Mouse (Mus musculus) hindbrain, embryonic 12.5 days (tissue): ENCODE results near the gene Cdcp1. TPM values are rescaled to one million over a fixed set of nuclear protein-coding genes. Genes with fewer than 3 reads are reported as not detected.

Experiments
- ATAC-seq: fragments of 200-750 bp; cut with Nextera tagmentation; 2 replicates; pipeline ENCODE4 v1.8.0; 2017; ENCODE audit warnings: moderate TSS enrichment; ENCODE audit not compliant: low FRiP score
- H3K27ac ChIP-seq: fragments of 300-500 bp; sonication (generic); 2 replicates; pipeline ENCODE4 v1.5.1; 2016; ENCODE audit warnings: mild to moderate bottlenecking
- H3K27me3 ChIP-seq: fragments of 300-500 bp; sonication (generic); 2 replicates; pipeline ENCODE4 v1.6.1; 2016; ENCODE audit warnings: mild to moderate bottlenecking
- H3K36me3 ChIP-seq: fragments of 300-500 bp; sonication (generic); 2 replicates; pipeline ENCODE4 v1.6.1; 2016; ENCODE audit warnings: mild to moderate bottlenecking
- H3K4me1 ChIP-seq: fragments of 300-500 bp; sonication (generic); 2 replicates; pipeline ENCODE4 v1.6.1; 2016
- H3K4me2 ChIP-seq: fragments of 300-500 bp; sonication (generic); replicated peaks from 2 replicates; pipeline ENCODE4 v1.6.1; 2016; ENCODE audit warnings: mild to moderate bottlenecking
- H3K4me3 ChIP-seq: fragments of 300-500 bp; sonication (generic); 2 replicates; pipeline ENCODE4 v1.5.1; 2016; ENCODE audit warnings: mild to moderate bottlenecking
- H3K9ac ChIP-seq: fragments of 300-500 bp; sonication (generic); 2 replicates; pipeline ENCODE4 v1.6.1; 2016; ENCODE audit warnings: mild to moderate bottlenecking, moderate library complexity
- H3K9me3 ChIP-seq: fragments of 300-500 bp; sonication (generic); replicated peaks from 2 replicates; pipeline ENCODE4 v1.6.1; 2016; ENCODE audit warnings: mild to moderate bottlenecking
- whole genome bisulfite sequencing: fragments of 180-500 bp; shearing (Covaris S2); methylation state at CpG from one replicate; pipeline ENCODE4 v1.1.7; 2016; 5-methylcytosine and 5-hydroxymethylcytosine counted together
- polyA plus RNA-seq: library from polyadenylated mRNA; unstranded; fragments of >200 nt; fragmentation: Nextera tagmentation; extraction: Ambion mirVana; gene quantifications from 2 replicates; pipeline ENCODE4 v1.2.1, GENCODE M21; 2016

Cdcp1 gene
- polyA plus RNA-seq, 1 experiment from 2014 or later: 1.2 TPM

DNA sequence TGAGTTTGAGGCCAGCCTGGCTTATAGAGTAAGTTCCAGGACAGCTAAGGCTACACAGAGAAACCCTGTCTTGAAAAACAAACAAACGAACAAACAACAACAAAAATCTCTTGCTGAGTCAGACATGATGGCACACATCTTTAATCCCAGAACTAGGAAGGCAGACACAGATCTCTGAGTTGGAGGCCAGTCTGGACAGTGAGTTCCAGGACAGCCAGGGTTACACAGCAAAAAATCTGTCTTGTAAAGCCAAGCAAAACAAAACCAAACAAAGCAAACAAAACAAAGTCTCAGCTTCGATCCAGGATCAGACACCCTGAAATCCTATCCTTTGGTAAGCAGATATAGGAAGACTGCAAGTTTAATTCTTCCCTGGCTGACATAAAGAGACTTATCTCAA lies 54.0 kb downstream of the Cdcp1 start:
- Histone ChIP-seq H3K9me3 (no peaks in the 10 kb centered on the region), H3K27me3 (no peaks in the 10 kb centered on the region), H3K4me1 (0 out of 2 replicates have a peak, but pooled peaks cover 2% of the 10 kb centered on the region), H3K36me3 (no peaks in the 10 kb centered on the region), H3K4me3 (no peak overlapping the region), H3K9ac (no peak overlapping the region), H3K27ac (no peak overlapping the region), H3K4me2 (no peak overlapping the region)
- no peak for ATAC-seq
- 74% methylated on average over 2 of the region's 2 CpGs for WGBS

DNA sequence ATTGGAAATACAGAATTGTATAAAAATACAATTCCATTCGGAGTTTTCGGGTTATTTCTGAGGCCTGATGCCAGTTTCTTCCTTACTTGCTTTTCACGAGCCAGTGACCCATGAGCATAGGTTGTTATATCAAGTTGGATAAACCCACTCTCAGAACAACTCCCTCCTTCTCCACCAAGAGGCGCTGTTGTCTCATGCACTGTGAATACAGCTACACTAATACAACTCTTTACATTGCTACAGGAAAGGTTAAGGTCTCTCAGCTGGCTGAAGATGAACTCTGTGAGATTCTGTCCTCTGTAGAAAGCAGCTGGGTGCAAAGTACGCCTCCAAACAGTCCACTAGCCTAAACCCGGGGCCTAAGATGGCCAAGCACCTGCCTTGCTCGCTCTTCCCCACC lies 56.5 kb downstream of the Cdcp1 start:
- H3K4me2 ChIP-seq: no peak overlapping the region
- H3K4me1 ChIP-seq: 0 out of 2 replicates have a peak, but pooled peaks cover 2% of the 10 kb centered on the region
- no peak overlapping the region for H3K27ac ChIP-seq
- 73% methylated on average over 7 of the region's 7 CpGs for WGBS
- H3K9ac ChIP-seq: no peak overlapping the region
- ATAC-seq: no peak
- no peaks in the 10 kb centered on the region for H3K27me3 ChIP-seq
- no peak overlapping the region for H3K4me3 ChIP-seq
- no peaks in the 10 kb centered on the region for H3K36me3 ChIP-seq
- no peaks in the 10 kb centered on the region for H3K9me3 ChIP-seq

DNA sequence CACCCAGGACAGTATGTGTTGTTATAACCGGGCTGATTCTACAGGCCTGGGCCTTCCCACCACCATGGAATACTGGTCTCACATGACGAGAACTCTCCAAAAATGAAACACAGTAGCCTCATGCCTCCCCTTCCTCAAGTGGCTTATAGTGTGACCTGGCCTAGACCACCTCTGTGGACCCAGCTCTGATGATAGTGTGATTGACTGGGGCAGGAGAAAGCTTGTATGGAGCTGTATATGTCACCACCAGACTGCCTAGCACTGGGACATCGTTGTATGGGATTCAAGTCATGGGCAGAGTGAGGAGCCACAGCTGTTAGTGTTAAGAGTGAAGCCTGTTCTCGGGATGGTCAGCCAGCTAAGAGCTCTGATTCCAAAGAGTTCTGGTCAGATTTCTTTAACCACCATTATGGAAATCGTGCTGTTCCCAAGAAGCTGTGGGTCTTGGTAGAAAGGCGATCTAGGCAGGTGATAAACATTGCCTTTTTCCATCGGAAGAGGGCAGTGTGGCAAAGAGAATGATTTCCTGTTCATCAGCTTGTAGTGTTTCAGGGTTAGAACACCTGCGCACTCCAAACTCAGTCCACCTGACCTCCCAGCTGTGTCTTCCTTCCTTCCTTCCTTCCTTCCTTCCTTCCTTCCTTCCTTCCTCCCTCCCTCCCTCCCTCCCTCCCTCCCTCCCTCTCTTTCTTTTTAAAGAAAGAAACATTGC lies 57.6 kb downstream of the Cdcp1 start:
- Histone ChIP-seq H3K36me3 (no peaks in the 10 kb centered on the region), H3K4me3 (no peak overlapping the region), H3K27me3 (no peaks in the 10 kb centered on the region), H3K9me3 (no peaks in the 10 kb centered on the region), H3K27ac (no peak overlapping the region), H3K4me2 (no peak overlapping the region), H3K9ac (no peak overlapping the region), H3K4me1 (0 out of 2 replicates have a peak, but pooled peaks cover 2% of the 10 kb centered on the region)
- ATAC-seq: no peak
- 63% methylated on average over 8 of the region's 8 CpGs for WGBS

DNA sequence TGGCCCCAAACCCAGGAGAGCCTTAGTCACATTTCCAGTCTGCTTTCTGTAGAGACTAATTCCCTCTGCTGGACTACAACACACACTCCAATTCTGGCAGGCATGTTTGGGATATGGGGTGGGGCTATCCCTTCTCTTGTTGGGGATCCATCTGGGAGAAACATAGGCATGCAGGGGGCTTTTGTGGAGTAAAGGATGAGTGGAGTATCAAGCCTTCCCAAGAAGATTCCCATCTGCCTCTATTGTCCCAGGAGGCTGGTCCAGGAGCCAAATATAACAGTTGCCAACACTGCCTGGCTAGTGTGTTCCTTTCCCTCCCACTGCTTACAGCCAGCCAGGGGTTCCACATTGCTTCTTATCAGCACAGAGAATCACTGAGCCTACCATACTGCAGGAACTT lies 58.1 kb downstream of the Cdcp1 start:
- Histone ChIP-seq H3K36me3 (no peaks in the 10 kb centered on the region), H3K27ac (no peak overlapping the region), H3K27me3 (no peaks in the 10 kb centered on the region), H3K4me3 (no peak overlapping the region), H3K9ac (no peak overlapping the region), H3K9me3 (no peaks in the 10 kb centered on the region), H3K4me2 (no peak overlapping the region), H3K4me1 (0 out of 2 replicates have a peak, but pooled peaks cover 2% of the 10 kb centered on the region)
- no peak for ATAC-seq

DNA sequence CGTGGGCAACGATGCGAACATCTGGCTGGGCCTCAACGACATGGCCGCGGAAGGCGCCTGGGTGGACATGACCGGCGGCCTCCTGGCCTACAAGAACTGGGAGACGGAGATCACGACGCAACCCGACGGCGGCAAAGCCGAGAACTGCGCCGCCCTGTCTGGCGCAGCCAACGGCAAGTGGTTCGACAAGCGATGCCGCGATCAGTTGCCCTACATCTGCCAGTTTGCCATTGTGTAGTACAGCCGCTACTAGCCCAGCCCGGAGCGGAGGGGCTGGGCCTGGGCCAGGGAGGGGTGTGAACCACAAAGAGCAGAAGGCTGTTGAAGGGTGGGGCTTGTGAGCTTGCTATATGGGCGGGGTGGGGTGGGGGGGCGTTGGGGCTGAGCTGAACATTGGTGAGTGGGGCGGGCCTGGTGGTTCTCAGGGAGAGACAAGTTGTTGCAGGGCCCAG lies 58.9 kb downstream of the Cdcp1 start:
- Histone ChIP-seq H3K4me2 (peak overlapping the region; percentile 36), H3K27ac (no peak overlapping the region), H3K27me3 (no peaks in the 10 kb centered on the region), H3K9me3 (no peaks in the 10 kb centered on the region), H3K4me3 (peak overlapping the region; percentile 11; the same call in 1 of the 2 replicates), H3K4me1 (0 out of 2 replicates have a peak, but pooled peaks cover 2% of the 10 kb centered on the region), H3K9ac (no peak overlapping the region), H3K36me3 (no peaks in the 10 kb centered on the region)
- 19% methylated on average over 28 of the region's 30 CpGs for WGBS
- peak; percentile 59; the same call in 1 of the 2 replicates for ATAC-seq

DNA sequence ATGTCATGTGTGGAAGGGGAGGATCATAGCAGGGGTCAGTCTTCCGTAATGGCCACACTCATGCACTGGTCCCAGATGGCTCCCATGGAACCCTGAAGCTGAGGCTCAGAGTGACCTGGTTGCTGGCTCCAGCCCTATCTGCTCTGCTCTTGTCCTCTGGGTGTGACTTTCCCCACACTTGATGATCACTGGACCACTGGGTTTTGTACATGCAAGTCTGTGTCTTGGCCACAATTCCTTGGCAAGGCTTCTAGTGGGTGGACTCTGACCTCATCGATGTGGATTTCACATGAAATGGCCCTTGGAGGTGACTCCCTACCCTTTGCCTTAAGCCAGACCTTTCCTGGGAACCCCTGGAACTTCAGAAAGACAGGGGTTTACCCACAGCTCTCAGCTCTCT lies 62.7 kb downstream of the Cdcp1 start:
- Histone ChIP-seq H3K4me2 (no peak overlapping the region), H3K36me3 (no peaks in the 10 kb centered on the region), H3K9ac (no peak overlapping the region), H3K4me1 (0 out of 2 replicates have a peak, but pooled peaks cover 2% of the 10 kb centered on the region), H3K9me3 (no peaks in the 10 kb centered on the region), H3K4me3 (no peak overlapping the region), H3K27me3 (no peaks in the 10 kb centered on the region), H3K27ac (no peak overlapping the region)
- ATAC-seq: no peak
- WGBS: 93% methylated on average over 2 of the region's 2 CpGs

DNA sequence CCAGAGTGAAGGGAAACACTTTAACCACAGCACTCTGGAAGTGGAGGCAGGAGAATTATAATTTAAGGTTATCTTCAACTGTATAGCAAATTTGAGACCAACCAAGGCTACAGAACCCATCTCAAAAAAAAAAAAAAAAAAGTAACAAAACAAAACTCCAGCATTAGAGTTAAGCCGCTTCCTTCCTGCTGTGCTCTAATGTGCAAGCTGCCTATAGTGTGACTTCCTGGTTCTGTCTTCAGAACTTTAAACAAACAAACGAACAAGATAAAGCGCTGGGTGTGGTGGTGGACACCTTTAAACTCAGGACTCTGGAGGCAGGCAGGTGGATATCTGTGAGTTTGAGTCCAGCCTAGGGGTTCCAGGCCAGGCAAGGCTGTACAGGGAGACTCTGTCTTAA lies 63.8 kb downstream of the Cdcp1 start:
- Histone ChIP-seq H3K4me3 (no peak overlapping the region), H3K4me2 (no peak overlapping the region)
- ATAC-seq: no peak

DNA sequence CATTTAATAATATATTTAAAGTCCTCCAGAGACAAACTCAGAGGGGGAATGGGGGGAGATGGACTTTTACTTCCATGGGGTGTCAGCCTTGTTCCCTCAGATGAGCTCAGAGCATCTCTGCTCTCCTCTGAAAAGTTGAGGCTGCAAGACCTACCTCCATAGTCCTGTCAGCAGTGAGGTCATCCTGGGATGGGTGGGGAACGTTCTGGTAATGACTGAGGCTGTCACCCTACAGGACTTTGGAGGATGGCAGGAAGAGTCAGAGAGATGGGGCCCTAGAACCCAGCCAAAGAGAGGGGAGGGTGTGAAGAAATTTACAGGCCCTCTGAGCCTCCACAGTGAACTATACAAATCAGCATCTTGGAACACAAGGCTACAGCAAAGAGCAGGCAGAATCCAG lies 64.3 kb downstream of the Cdcp1 start:
- no peak overlapping the region for H3K27ac ChIP-seq
- no peak overlapping the region for H3K4me2 ChIP-seq
- no peaks in the 10 kb centered on the region for H3K36me3 ChIP-seq
- no peaks in the 10 kb centered on the region for H3K27me3 ChIP-seq
- WGBS: 73% methylated on average over 1 of the region's 1 CpGs
- no peaks in the 10 kb centered on the region for H3K4me1 ChIP-seq
- H3K4me3 ChIP-seq: no peak overlapping the region
- no peaks in the 10 kb centered on the region for H3K9me3 ChIP-seq
- no peak overlapping the region for H3K9ac ChIP-seq
- no peak for ATAC-seq

More for the DNA sequence above, 63.8 kb downstream of the Cdcp1 start:
- H3K9me3 ChIP-seq: no peaks in the 10 kb centered on the region
- no peak overlapping the region for H3K27ac ChIP-seq
- no peaks in the 10 kb centered on the region for H3K36me3 ChIP-seq
- no peak overlapping the region for H3K9ac ChIP-seq
- WGBS: 82% methylated on average over 3 of the region's 3 CpGs
- H3K27me3 ChIP-seq: no peaks in the 10 kb centered on the region
- H3K4me1 ChIP-seq: 0 out of 2 replicates have a peak, but pooled peaks cover 2% of the 10 kb centered on the region

DNA sequence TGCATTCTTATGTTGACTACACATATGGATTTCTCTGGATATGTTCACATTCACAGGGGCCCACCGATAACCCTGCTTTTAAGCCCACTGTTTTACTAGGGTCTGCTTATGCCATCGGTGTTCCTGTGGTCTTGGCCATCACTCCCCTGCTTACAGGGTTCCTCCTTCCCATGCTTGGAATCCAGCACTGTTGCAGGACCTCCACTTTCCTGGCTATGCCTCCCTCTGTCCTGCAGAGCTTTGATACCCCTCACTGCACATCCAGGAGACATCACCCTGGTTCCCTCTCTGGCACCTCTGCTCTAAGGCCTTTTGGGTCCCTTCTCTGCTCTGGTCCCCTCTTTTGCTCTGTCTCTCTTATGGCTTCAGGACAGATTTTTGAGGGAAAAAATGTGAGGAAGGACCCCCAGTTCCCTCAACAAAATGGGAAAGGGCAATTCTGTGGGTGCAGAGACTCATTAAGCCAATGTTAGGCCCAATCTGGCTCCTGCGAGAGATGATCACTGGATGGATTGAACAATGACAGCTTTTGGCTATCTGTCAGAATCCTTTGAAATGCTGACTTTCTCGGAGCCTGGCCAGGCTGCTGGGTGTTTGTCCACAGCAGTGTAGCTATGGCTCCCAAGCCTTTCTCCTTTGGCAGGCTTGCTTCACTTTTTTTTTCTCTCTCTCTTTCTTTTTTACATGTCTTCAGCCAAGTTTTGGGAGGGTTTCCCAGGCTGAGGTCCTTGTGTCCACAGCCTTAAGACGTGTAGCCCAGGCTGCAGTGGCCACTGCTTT lies 65.4 kb downstream of the Cdcp1 start, which contains the start of gene Clec3b:
Gene Clec3b (plus strand): TSS at position 706 of the 780 bp plus-strand sequence.
- Histone ChIP-seq H3K9me3 (no peaks in the 10 kb centered on the region), H3K27ac (no peak within 1 kb of the TSS), H3K9ac (no peak within 1 kb of the TSS), H3K4me2 (no peak within 1 kb of the TSS), H3K4me3 (no peak within 1 kb of the TSS), H3K27me3 (no peaks in the 10 kb centered on the region), H3K36me3 (no peaks in the 10 kb centered on the region), H3K4me1 (no peaks in the 10 kb centered on the region)
- no peak for ATAC-seq
- WGBS: 86% methylated on average over 5 of the region's 5 CpGs

DNA sequence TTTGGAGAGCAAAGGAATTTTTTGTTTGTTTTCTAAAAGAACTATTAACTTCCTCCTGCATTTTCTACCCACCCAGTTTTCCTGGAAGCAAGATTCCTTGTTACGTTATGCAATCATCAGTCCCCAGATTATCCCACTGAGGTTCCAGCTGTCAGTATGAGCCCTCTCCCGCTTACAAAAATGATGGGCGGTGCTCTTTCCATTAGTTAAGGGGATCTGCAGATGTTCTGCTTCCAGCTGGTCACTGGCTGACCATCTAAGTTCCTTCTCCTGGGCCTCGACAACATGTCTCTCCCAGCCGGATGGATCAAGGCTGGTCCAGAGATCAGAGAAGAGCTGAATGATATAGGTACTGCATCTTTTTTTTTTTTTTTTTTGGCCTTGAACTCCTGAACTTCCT lies 67.4 kb downstream of the Cdcp1 start:
- 0 out of 2 replicates have a peak, but pooled peaks cover 8% of the 10 kb centered on the region for H3K36me3 ChIP-seq
- no peaks in the 10 kb centered on the region for H3K4me1 ChIP-seq
- no peak overlapping the region for H3K27ac ChIP-seq
- H3K9ac ChIP-seq: no peak overlapping the region
- peaks cover 9% of the 10 kb centered on the region for H3K9me3 ChIP-seq
- no peak overlapping the region for H3K4me2 ChIP-seq
- no peak overlapping the region for H3K4me3 ChIP-seq
- 86% methylated on average over 5 of the region's 5 CpGs for WGBS
- ATAC-seq: no peak
- no peaks in the 10 kb centered on the region for H3K27me3 ChIP-seq

DNA sequence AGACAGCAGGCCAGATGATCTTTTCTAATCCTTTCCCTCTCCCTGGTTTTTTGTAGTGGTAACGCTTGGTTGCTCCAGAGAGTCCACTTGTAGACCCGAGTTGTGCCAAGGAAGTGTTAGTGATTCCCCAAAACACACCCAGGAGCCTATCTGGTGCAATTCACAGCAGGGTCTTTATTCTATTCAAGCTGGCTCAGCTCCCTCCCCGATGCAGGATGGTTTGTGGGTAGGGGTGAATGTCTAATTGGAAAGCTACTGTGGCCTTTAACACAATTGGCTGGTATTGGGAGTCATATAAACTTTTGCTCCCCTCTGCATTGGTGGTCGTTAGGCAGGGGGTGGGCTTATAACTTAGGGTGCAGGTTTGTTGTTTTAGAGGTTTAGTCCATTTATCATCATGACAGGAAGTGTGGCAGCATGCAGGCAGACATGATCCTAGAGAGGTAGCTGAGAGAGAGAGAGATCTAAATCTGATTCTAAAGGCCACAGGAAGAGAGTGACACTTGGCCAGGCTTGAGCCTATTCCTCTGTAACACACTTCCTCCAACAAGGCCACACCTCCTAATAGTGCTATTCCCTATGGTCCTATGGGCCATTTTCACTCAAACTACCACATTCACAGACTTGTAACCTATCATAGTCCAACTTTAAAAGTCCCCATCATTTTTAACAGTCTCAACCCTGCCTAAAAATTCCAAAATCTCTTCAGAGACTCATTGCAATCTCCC lies 75.8 kb downstream of the Cdcp1 start:
- Histone ChIP-seq H3K27ac (no peak overlapping the region), H3K9ac (no peak overlapping the region), H3K9me3 (peaks cover 11% of the 10 kb centered on the region), H3K4me3 (no peak overlapping the region), H3K36me3 (peaks cover 67% of the 10 kb centered on the region), H3K4me1 (no peaks in the 10 kb centered on the region), H3K4me2 (no peak overlapping the region), H3K27me3 (no peaks in the 10 kb centered on the region)
- no peak for ATAC-seq
- 80% methylated on average over 4 of the region's 4 CpGs for WGBS

DNA sequence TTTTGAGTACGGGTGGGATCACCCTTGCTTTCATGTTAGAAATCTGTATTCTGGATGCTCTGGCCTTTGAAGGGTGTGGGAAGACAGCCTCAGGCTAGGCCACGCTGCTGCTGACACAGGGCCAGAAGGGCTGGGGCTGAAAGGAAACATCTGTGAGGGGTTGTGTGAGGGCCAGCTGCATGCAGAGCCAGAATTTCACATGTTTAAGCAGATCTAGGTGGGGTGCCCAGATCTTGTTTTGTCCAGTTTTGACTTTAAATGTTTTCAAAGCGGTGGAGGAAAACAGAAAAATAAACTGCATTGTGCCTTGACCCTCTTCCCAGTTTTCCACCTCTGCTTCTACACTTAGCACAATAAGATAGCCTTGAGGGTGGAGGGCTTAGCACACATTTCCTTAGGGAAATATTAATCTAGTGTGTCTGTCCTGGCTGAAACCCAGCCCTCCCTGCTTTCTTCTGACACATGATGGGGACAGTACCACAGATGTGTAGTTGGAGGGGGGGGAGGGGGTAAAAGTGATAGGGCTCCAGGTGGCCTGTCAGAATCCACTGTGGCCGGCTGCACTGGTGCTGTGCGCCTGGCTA lies 76.9 kb downstream of the Cdcp1 start:
- peaks cover 8% of the 10 kb centered on the region for H3K9me3 ChIP-seq
- H3K27me3 ChIP-seq: no peaks in the 10 kb centered on the region
- 0 out of 2 replicates have a peak, but pooled peaks have one; percentile 66 for ATAC-seq
- peaks cover 72% of the 10 kb centered on the region for H3K36me3 ChIP-seq
- no peaks in the 10 kb centered on the region for H3K4me1 ChIP-seq
- no peak overlapping the region for H3K4me2 ChIP-seq
- 61% methylated on average over 5 of the region's 5 CpGs for WGBS
- H3K4me3 ChIP-seq: no peak overlapping the region
- H3K9ac ChIP-seq: no peak overlapping the region
- peak overlapping the region; percentile 55 for H3K27ac ChIP-seq
